Mouse (Mus musculus) embryonic facial prominence, embryonic 15.5 days (tissue): Measurements from ENCODE around the gene Myocos. TPM values are rescaled to one million over a fixed set of nuclear protein-coding genes. Genes with fewer than 3 reads are reported as not detected.
"Not testable (repeated sequence)": the region's sequence is repeated elsewhere in the genome, so short reads cannot be mapped to it uniquely, and the experiment has no call there.

Experiments
- ATAC-seq: fragments of 200-750 bp; cut with Nextera tagmentation; 2 replicates; pipeline ENCODE4 v1.8.0; 2017; ENCODE audit warnings: low read depth, moderate TSS enrichment; ENCODE audit not compliant: insufficient number of reproducible peaks, low FRiP score, low TSS enrichment
- H3K27ac ChIP-seq: fragments of 300-500 bp; sonication (generic); replicated peaks from 2 replicates; pipeline ENCODE4 v1.5.1; 2015; ENCODE audit warnings: mild to moderate bottlenecking, inconsistent platforms
- H3K27me3 ChIP-seq: fragments of 300-500 bp; sonication (generic); 2 replicates; pipeline ENCODE4 v1.6.1; 2015; ENCODE audit warnings: inconsistent platforms
- H3K36me3 ChIP-seq: fragments of 300-500 bp; sonication (generic); 2 replicates; pipeline ENCODE4 v1.6.1; 2015; ENCODE audit warnings: mild to moderate bottlenecking, inconsistent platforms
- H3K4me1 ChIP-seq: fragments of 300-500 bp; sonication (generic); 2 replicates; pipeline ENCODE4 v1.6.1; 2015; ENCODE audit warnings: inconsistent platforms
- H3K4me2 ChIP-seq: fragments of 300-500 bp; sonication (generic); replicated peaks from 2 replicates; pipeline ENCODE4 v1.6.1; 2015; ENCODE audit warnings: mild to moderate bottlenecking, inconsistent platforms
- H3K4me3 ChIP-seq: fragments of 300-500 bp; sonication (generic); replicated peaks from 2 replicates; pipeline ENCODE4 v1.5.1; 2015; ENCODE audit warnings: mild to moderate bottlenecking, inconsistent platforms
- H3K9ac ChIP-seq: fragments of 300-500 bp; sonication (generic); 2 replicates; pipeline ENCODE4 v1.6.1; 2015; ENCODE audit warnings: inconsistent platforms
- H3K9me3 ChIP-seq: fragments of 300-500 bp; sonication (generic); replicated peaks from 2 replicates; pipeline ENCODE4 v1.6.1; 2016; ENCODE audit warnings: inconsistent platforms
- WGBS: fragments of 180-500 bp; shearing (Covaris S2); methylation state at CpG from one replicate; pipeline ENCODE4 v1.1.7; 2015; 5-methylcytosine and 5-hydroxymethylcytosine counted together
- polyA plus RNA-seq: library from polyadenylated mRNA; unstranded; fragments of >200 nt; fragmentation: Nextera tagmentation; extraction: Ambion mirVana; gene quantifications from 2 replicates; pipeline ENCODE4 v1.2.1, GENCODE M21; 2015

The Myocos gene
- polyA plus RNA-seq, 1 experiment from 2014 or later = not detected

DNA sequence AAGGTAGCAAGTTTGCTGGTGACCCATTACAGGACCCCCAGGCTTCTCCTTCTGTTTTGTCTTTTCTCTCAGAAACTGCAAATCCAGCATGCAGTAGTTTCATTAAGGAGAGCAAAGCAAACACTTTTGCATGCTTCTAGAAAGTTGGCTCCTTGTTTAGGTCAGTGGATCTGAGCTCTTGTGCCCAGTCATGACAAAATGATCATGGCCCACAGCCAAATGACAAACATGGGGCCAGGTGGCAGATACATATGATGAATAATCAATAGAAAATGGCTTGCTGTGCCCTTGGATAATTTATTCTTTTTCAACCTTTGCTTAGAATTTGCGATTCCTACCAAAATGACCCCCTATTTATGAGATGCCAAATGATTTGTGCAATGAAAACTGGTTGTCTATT is 18.2 kb downstream of the Myocos start:
- H3K4me1 ChIP-seq = no peaks in the 10 kb centered on the region
- no peak overlapping the region for H3K27ac ChIP-seq
- WGBS = 92% methylated on average over 1 of the region's 1 CpGs
- no peak overlapping the region for H3K4me2 ChIP-seq
- H3K27me3 ChIP-seq = no peaks in the 10 kb centered on the region
- no peaks in the 10 kb centered on the region for H3K9me3 ChIP-seq
- no peak overlapping the region for H3K9ac ChIP-seq
- ATAC-seq = no peak
- H3K36me3 ChIP-seq = no peaks in the 10 kb centered on the region
- H3K4me3 ChIP-seq = no peak overlapping the region

DNA sequence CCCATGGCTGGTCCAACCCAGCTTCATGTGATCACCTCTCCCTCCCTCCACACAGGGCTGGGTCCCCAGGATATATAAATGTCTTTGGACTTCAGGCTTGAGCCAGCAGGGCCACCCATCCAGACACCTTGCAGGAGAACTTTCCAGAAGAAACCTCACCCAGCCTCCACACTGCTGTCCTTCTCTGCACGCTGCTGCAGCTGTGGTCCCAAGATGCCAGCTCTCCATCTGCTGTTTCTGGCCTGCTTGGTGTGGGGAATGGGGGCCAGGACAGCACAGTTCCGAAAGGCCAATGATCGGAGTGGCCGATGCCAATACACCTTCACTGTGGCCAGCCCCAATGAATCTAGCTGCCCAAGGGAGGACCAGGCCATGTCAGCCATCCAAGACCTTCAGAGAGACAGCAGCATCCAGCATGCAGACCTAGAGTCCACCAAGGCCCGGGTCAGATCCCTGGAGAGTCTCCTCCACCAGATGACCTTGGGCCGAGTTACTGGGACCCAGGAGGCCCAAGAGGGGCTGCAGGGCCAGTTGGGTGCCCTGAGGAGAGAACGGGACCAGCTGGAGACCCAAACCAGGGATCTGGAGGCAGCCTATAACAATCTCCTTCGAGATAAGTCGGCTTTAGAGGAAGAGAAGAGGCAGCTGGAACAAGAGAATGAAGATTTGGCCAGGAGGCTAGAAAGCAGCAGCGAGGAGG is 18.8 kb downstream of the Myocos start, which contains the start of gene Myoc:
Gene Myoc, plus strand, starts transcription at position 105 of the 700 bp plus-strand sequence.
- H3K4me2 ChIP-seq = no peak within 1 kb of the TSS
- no peak for ATAC-seq
- H3K27me3 ChIP-seq = no peaks in the 10 kb centered on the region
- H3K4me3 ChIP-seq = no peak within 1 kb of the TSS
- no peak within 1 kb of the TSS for H3K9ac ChIP-seq
- no peaks in the 10 kb centered on the region for H3K4me1 ChIP-seq
- H3K27ac ChIP-seq = no peak within 1 kb of the TSS
- 86% methylated on average over 10 of the region's 10 CpGs for WGBS
- H3K9me3 ChIP-seq = no peaks in the 10 kb centered on the region
- H3K36me3 ChIP-seq = no peaks in the 10 kb centered on the region

DNA sequence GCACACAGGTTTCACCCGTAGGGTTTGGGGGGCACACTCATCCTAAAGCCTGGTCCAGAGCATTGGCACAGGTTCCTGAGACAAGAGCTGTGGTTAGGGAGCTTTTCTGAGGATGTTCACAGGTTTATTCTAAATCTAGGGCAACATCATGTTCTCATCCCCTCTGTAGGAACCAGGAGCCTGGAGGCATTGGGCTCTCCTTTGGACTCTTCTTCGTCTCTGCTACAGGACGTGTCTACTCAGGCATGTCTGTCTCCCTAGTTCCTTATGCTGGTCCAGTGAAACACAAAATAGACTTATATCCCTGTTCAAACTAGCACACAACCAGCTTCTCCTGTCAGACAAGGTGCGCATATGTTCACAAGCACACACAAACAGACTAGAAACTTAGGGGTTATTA is 19.5 kb downstream of the Myocos start:
- WGBS = 82% methylated on average over 4 of the region's 4 CpGs

DNA sequence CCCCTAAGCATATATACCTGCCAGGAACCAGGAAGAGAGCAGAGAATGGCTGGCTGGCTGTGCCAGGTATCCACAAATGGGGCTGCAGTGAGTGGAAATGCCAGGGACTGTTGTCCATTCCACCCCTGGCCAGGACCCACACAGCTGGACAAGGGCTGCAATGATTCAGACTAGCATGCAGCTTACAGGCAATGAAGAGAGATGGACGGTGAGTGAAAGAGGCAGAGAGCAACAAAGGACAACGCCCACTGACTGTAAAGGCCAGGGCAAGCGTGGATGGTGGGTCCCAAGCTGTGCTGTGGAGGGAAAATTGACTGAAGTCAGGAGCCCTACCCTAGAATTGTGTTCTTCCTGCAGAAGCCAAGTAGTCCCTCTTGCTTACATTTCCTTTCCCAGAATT is 21.5 kb downstream of the Myocos start:
- Histone ChIP-seq H3K27ac (no peak overlapping the region), H3K9ac (no peak overlapping the region), H3K4me3 (no peak overlapping the region), H3K4me2 (no peak overlapping the region), H3K27me3 (no peaks in the 10 kb centered on the region), H3K4me1 (no peaks in the 10 kb centered on the region), H3K9me3 (no peaks in the 10 kb centered on the region), H3K36me3 (no peaks in the 10 kb centered on the region)
- WGBS = 71% methylated on average over 3 of the region's 3 CpGs
- ATAC-seq = no peak

More for the DNA sequence above, 19.5 kb downstream of the Myocos start:
- ATAC-seq = no peak
- Histone ChIP-seq H3K4me2 (no peak overlapping the region), H3K27me3 (no peaks in the 10 kb centered on the region), H3K36me3 (no peaks in the 10 kb centered on the region), H3K4me1 (no peaks in the 10 kb centered on the region), H3K9ac (no peak overlapping the region), H3K9me3 (no peaks in the 10 kb centered on the region), H3K4me3 (no peak overlapping the region), H3K27ac (no peak overlapping the region)

DNA sequence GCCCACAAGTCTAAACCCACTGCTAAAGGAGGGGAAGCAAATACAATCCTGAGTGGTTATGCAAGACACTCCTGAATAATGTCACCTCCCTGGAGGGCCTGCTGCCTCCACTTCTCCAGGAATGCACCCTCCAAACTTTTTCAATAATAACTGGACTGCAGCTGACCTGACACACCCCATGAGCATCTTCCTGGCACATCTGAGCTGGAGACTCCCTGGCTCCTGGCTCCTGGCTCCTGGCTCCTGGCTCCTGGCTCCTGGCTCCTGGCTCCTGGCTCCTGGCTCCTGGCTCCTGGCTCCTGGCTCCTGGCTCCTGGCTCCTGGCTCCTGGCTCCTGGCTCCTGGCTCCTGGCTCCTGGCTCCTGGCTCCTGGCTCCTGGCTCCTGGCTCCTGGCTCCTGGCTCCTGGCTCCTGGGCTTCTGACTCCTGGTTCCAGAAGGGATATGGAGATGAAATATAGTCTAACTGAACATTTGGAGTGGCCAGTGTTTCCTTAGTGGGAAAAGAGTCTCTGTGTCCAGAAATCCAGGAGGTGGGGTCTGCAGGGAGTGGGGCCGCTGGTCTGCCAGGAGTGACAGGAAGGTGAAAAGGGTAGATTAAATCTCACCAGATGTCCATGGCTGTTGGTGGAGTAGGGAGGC is 22.6 kb downstream of the Myocos start:
- not testable (repeated sequence) for H3K4me2 ChIP-seq, ATAC-seq, H3K36me3 ChIP-seq, H3K27me3 ChIP-seq, H3K27ac ChIP-seq, H3K4me3 ChIP-seq, H3K9ac ChIP-seq, H3K9me3 ChIP-seq, H3K4me1 ChIP-seq
- 22% methylated on average over 1 of the region's 1 CpGs for WGBS

DNA sequence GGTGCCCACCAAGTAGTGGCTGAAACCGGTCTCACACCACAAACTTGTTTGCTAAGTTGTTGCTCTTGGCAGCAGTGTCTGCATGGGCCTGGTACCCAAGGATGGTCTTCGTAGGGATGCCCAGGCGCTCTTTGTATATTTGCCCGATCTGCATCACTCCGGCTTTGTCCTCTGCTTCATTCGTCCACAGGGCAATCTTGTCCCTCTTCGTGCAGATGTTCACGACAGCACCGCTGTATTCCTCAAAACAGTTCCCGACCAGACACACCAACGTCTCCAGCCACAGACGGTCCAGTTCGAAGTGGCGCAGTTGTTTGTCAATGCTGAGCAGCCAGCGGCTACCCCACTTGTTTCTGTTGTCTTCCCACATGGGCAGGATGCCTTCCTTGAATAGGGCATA is 29.7 kb downstream of the Myocos start:
- H3K4me1 ChIP-seq, H3K27me3 ChIP-seq, H3K36me3 ChIP-seq, H3K9me3 ChIP-seq, ATAC-seq, H3K27ac ChIP-seq, H3K9ac ChIP-seq, H3K4me3 ChIP-seq, H3K4me2 ChIP-seq: not testable (repeated sequence)
- WGBS = 93% methylated on average over 15 of the region's 15 CpGs

DNA sequence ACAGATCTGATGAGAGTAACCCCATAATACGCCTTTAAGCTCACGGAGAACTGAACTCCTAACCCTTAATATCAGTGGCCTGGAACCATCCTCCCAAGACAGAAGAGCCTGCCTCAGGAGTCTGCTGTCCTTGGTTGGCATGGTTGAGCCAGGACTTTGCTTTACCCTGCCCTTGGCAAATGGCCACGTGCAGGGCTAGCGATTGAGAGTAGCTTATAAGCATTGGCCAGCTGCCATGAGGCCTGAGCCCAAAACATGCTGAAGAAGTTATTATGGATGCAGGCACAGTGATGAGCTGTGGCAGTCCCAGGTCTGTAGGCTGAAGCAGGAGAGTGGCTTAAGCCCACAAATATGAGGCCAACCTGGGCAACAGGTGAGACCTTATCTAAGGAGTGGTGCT is 30.2 kb downstream of the Myocos start:
- not testable (repeated sequence) for H3K9me3 ChIP-seq, H3K4me1 ChIP-seq, H3K4me3 ChIP-seq, H3K9ac ChIP-seq, H3K27me3 ChIP-seq, H3K27ac ChIP-seq, H3K36me3 ChIP-seq, H3K4me2 ChIP-seq, ATAC-seq
- WGBS = 81% methylated on average over 4 of the region's 4 CpGs

DNA sequence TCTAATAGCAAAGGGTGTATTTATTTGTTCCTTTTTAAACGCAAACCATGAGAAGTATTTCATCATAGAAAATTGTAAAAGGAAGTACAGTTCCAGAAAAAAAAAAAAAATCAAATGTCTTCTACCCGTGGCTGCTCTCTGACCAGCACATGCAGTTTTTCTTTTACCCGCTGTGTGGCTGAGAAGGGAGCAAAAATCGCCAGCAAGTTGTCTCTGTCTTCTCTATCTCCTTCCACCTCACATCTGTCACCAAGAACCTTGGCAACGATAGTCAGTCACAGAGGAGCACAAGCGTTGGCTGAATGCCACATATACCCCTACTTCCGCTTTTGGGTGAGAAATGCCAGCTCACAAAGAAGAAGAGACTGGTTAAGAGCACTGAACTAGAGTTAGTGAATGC is 32.8 kb downstream of the Myocos start:
- Histone ChIP-seq H3K9ac (no peak overlapping the region), H3K4me3 (no peak overlapping the region), H3K27ac (no peak overlapping the region), H3K9me3 (no peaks in the 10 kb centered on the region), H3K4me1 (no peaks in the 10 kb centered on the region), H3K36me3 (no peaks in the 10 kb centered on the region), H3K4me2 (no peak overlapping the region), H3K27me3 (no peaks in the 10 kb centered on the region)
- ATAC-seq = no peak
- WGBS = 54% methylated on average over 7 of the region's 7 CpGs

DNA sequence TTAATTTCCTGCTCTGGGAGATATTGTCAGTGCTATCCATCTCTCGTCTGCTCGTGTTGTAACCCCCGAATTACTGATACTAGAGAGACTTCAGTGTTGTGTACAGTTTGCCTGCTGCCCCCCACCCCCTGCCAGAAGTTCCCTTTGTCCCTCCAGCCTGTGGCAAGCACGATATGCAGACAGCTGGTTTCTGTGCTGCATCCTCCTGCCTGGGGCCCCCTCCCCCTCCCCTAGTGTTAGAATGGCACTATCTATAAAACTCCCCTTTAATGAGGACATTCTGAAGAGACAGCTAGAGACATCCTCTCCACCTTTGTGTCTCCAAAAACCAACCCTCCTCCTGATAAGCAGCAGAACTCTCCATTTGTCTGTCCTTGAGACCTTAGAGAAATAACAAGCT is 34.1 kb downstream of the Myocos start:
- Histone ChIP-seq H3K27me3 (no peaks in the 10 kb centered on the region), H3K9ac (no peak overlapping the region), H3K4me1 (no peaks in the 10 kb centered on the region), H3K27ac (no peak overlapping the region), H3K36me3 (no peaks in the 10 kb centered on the region), H3K9me3 (no peaks in the 10 kb centered on the region), H3K4me3 (no peak overlapping the region), H3K4me2 (no peak overlapping the region)
- WGBS = 39% methylated on average over 4 of the region's 4 CpGs
- ATAC-seq = no peak

DNA sequence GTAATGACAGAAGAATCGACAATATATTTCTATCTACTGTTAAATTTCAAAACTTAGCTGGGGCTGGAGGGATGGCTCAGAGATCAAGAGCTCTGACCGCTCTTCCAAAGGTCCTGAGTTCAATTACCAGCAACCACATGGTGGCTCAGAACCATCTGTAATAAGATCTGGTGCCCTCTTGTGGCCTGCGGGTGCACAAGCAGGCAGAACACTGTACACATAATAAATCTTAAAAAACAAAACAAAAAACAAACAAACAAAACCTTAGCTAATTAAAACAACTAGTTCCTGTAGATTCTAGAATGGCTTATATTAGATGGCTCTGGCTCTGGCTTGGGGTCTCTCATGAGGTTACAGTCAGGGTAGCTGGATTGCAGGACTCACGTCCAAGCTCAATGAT is 37.5 kb downstream of the Myocos start:
- no peaks in the 10 kb centered on the region for H3K36me3 ChIP-seq
- no peaks in the 10 kb centered on the region for H3K27me3 ChIP-seq
- H3K27ac ChIP-seq = no peak overlapping the region
- H3K4me3 ChIP-seq = no peak overlapping the region
- no peak for ATAC-seq
- no peak overlapping the region for H3K9ac ChIP-seq
- no peaks in the 10 kb centered on the region for H3K9me3 ChIP-seq
- H3K4me1 ChIP-seq = no peaks in the 10 kb centered on the region
- 65% methylated on average over 4 of the region's 4 CpGs for WGBS
- H3K4me2 ChIP-seq = no peak overlapping the region

DNA sequence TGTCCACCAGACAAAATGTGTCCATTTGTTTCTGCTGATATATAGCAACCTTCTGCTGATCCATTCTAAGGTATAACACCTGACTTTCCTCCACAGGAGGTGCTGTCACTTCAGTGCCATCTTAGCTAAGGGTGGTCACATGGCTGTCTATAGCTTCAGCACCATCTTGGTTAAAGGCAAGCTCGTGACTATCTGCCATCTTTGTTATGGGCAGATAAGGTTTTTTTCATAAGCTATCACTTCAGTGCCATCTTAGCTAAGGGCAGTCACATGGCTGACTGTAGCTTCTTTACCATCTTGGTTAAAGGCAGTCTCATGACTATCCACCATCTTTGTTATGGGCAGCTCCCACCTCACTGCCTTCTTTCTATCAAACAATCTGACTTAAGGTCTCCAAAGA is 42.5 kb downstream of the Myocos start:
- H3K4me2 ChIP-seq = no peak overlapping the region
- no peak overlapping the region for H3K27ac ChIP-seq
- 84% methylated on average over 1 of the region's 1 CpGs for WGBS
- H3K27me3 ChIP-seq = no peaks in the 10 kb centered on the region
- no peaks in the 10 kb centered on the region for H3K4me1 ChIP-seq
- ATAC-seq = no peak
- no peak overlapping the region for H3K4me3 ChIP-seq
- no peaks in the 10 kb centered on the region for H3K36me3 ChIP-seq
- no peaks in the 10 kb centered on the region for H3K9me3 ChIP-seq
- no peak overlapping the region for H3K9ac ChIP-seq

DNA sequence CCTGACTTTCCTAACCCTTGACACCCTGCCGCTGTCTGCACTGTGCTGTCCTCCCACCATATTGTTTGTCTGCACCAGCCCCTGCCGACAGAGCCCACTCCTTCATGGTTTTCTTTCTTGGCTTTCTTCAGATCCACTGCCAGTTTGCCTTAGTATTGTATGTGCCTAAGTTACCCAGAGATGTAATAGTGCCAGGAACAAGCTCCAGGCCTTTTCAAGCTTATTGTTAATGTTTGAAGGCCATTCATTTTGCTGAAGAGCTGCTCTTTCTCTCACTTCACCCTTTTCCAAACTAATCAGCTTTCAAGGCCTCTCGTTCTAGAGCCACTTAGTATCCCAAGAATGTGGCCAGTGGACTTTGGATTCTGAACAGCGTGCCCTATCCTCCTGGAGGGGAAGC is 46.8 kb downstream of the Myocos start:
- H3K4me2 ChIP-seq = no peak overlapping the region
- no peak overlapping the region for H3K9ac ChIP-seq
- no peaks in the 10 kb centered on the region for H3K9me3 ChIP-seq
- no peak overlapping the region for H3K4me3 ChIP-seq
- WGBS = 83% methylated on average over 4 of the region's 4 CpGs
- H3K27ac ChIP-seq = no peak overlapping the region
- no peaks in the 10 kb centered on the region for H3K27me3 ChIP-seq
- no peak for ATAC-seq
- no peaks in the 10 kb centered on the region for H3K36me3 ChIP-seq
- 0 out of 2 replicates have a peak, but pooled peaks cover 5% of the 10 kb centered on the region for H3K4me1 ChIP-seq
